Mouse (Mus musculus): ENCODE results near the gene Mnat1. TPM values are rescaled to one million over a fixed set of nuclear protein-coding genes. Genes with fewer than 3 reads are reported as not detected.
"Not testable (repeated sequence)": the region's sequence is repeated elsewhere in the genome, so short reads cannot be mapped to it uniquely, and the experiment has no call there.

Mnat1 gene
- total RNA-seq (2021), result 10 to 100 TPM; 17.9 to 18.5 TPM

DNA sequence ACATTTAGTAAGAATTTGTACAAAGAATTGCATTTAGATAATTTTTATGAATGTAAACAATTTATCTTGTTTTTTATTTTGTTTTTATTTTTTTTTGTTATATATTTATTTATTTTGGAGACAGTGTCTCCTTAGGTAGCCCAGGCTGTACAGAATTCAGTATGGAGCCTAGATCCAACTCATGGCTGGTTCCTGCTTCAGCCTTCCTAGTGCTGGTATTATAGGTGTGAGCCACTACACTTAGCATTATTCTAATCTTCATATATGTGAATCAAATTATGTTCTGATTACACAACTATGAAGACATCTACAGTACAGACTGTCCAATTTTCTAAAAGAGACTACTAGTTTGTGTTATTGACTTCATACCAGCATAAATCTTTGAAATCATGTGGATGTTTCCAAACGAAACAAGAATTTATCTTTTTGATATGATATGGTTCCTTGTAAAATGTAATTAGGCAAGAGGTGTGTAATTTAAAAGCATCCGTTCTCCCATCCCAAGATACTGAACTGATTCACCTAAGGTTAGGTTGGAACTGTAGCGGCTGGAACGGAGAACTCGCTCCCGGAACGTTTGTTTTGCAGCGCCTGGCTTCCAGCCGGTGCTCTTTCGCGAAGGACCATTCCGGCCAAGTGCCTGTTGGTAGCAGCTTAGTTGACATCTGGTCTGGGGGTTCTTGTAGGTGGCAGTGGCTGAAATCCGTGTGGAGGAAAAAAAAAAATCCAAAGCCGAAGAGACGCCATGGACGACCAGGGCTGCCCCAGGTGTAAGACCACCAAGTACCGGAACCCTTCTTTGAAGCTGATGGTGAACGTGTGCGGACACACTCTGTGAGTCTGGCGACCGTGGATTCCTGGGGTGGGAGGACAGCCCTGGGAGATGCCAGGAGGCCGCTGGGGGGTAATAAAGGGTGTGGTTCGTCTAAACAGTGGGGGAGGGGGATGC is at the start of gene Mnat1:
Gene Mnat1 (plus strand): TSS at position 625 of the 949 bp plus-strand sequence.
- peak; percentile 60 to 82 for DNase-seq (ENCODE audit: extremely low spot score in 1 of 2, low spot score in 2 of 2)
- intact Hi-C loops (cut with DNase I), result no loop called here

DNA sequence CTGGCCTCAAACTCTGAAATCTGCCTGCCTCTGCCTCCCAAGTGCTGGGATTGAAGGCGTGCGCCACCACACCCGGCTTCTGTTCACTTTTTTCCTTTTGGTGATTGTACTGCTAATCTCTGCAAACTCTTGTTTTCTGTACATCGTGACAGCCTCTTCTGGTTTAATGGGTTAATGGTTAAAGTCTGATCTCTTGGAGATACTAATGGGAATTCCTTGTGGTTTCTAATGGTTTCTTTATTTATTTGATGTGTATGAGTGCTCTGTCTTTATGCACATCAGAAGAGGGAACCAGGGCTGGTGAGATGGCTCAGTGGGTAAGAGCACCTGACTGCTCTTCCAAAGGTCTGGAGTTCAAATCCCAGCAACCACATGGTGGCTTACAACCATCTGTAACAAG is 41.7 kb upstream of the Mnat1 start:
- DNase-seq (ENCODE audit: extremely low spot score in 1 of 2, low spot score in 2 of 2); intact Hi-C loops (cut with DNase I): not testable (repeated sequence)

DNA sequence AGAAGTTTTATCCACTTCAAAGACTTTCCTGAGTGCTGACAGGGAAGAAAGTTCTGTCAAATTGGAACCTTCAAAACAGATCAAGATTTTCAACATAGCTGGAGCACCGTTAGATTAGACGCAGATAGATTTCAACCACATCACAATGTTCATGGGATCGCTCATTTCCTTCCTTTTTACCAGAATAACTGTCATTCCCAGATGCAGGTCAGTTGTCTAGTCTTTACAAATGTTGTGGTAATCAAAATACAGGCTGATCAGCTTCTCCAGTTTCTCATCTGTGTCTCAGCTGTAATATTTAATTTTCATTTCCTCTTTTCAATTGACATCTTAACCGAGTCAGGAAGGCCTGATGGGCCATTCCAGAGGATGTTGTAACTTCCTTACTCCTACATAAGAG is 39.7 kb upstream of the Mnat1 start:
- intact Hi-C loops (cut with DNase I), result no loop called here
- DNase-seq (ENCODE audit: extremely low spot score in 1 of 2, low spot score in 2 of 2), result no peak

DNA sequence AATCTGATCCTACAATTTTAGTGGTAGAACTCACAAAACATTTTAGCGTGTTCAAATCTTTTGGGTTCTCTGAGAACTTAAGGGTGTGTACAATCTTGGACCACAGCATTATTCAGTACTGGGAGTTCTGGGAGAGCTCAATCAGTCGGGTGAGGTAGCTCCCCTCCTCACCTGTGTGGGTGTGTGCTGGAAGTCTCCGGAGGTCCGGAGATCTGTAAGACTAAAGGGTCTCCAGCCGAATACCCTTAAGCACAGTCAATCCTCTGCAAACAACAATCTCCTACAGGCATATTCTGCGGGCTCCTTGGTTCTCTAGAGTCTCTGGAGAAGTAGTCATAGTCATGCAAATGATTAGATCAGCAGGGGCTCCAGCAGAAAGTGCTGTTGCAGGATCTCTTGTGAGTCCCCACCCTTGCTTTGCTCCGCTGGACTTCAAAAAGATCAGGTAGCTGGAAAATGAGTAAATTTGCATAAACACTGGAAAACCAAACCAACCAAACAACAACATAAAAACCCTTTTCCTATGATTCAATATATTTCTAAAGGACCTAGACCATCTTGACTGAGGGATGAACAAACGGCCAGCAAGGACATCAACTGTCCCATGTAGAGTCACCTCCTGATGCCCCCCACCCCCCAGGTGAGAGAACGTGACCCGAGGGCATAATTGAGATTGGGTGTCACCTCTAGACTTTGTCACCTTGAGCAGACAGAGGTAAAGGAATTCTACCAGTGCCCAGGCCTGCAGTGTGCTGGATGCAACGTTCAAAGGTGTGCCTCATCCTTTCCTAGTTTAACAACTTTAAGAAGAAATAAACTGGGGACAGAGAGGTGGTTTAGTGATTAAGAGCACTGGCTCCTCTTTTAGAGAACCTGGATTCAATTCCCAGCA is 37.5 kb upstream of the Mnat1 start:
- DNase-seq (ENCODE audit: extremely low spot score in 1 of 2, low spot score in 2 of 2), result no peak
- intact Hi-C loops (cut with DNase I), result no loop called here

DNA sequence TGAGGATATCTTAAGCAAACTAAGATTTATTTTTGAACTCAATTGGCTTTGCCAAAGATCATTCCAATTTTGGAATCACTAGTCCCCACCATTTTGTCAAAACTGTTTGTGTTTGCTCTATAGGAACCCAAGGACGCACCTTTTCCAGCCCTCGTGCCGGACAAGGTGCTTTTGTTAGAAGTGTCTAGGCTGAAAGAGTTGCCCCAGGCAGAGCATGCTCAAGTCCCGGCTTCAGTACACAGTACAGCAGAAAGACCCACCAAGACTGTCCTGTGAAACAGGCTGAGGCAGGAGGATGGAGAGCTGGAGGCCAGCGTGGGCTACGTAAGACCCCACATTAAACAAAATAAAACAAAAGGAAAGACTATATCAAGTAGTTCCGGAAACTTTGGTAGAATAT is 36.4 kb upstream of the Mnat1 start:
- DNase-seq (ENCODE audit: extremely low spot score in 1 of 2, low spot score in 2 of 2), result no peak
- intact Hi-C loops (cut with DNase I), result no loop called here

DNA sequence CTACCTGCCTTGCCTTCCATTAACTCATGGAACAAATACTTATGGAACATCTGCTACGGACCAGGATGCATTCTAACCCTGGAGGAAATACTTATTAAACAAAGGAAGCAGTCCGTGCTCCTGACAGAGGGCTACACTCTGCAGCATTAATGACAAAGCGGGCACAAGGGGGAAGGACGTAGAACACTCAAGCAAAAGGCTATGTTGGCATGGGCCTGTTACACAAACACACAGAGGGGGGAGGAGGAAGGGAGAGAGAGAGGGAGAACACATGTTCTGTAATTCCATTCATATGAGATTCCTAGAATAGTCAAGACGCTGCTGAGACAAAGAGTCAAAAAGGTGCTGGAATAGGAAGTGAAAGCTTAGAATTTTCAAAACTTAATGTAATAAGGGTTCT is 35.0 kb upstream of the Mnat1 start:
- intact Hi-C loops (cut with DNase I), result no loop called here
- no peak for DNase-seq (ENCODE audit: extremely low spot score in 1 of 2, low spot score in 2 of 2)

DNA sequence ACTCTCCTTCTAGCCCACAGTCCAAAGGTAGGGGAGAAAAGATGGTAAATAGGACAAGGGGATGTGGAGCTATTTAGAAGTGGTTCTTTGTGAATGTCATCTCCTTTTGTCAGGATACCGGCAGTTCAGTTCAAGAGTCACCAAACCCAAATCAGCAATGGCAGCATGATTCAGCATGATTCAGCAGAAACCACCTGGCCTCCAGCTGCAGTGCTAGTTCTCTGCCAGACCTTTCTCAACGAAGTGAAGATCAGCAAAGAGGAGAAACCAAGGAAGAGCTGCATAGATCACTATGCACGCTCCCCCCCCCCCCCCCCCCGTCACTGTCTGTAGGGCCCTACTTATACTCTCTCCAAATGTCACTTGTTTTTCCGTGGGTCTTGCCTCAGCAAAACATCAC is 34.6 kb upstream of the Mnat1 start:
- intact Hi-C loops (cut with DNase I), result no loop called here
- DNase-seq (ENCODE audit: extremely low spot score in 1 of 2, low spot score in 2 of 2), result no peak

DNA sequence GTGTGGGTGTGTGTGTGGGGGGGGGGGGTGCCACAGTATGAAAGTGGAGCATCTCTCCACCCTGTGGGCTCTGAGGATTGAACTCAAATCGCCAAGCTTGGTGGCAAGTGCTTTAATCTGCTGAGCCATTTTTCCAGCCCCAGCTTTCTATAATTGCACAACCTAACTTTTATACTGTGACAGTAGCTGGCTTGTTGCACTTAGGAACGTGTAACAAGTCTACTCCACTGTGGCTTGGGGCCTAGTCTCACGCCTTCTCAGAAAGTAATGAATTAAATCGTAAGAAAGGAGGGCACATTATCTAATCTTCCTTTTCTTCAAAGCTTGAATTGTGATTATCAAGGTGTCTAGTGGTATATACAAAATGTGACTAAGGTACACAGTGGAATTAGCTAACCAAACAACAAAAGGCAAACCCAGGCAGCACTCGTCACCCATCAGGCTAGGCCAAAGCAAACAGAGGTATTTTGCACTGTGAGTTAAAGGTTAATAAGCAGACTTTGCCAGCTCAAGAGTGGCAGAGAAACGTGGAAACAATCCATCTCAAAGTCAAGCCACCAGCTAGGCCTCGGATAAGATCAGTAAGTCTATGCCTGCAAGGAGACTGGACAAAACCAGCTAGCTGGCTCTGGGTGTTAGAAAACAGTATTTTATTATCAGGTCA is 32.7 kb upstream of the Mnat1 start:
- no peak for DNase-seq (ENCODE audit: extremely low spot score in 1 of 2, low spot score in 2 of 2)
- intact Hi-C loops (cut with DNase I), result no loop called here

DNA sequence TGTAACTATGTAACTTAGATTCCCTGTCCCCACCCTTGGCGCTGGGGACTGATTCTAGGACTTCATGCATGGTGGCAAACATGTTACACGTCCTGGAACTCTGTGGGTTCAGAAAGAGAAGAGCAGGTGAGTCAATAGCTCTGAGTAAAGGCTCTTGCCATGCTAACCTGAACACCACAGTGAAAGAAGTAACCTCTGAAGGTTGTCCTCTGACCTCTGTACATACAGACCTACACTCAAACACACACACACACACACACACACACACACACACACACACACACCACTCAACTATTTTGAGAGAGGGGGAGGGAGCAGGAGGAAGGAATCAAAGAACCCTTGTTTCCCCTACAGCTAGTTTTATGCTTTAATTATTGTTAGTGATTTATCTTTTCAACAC is 29.3 kb upstream of the Mnat1 start:
- DNase-seq (ENCODE audit: extremely low spot score in 1 of 2, low spot score in 2 of 2), result no peak
- intact Hi-C loops (cut with DNase I), result no loop called here

DNA sequence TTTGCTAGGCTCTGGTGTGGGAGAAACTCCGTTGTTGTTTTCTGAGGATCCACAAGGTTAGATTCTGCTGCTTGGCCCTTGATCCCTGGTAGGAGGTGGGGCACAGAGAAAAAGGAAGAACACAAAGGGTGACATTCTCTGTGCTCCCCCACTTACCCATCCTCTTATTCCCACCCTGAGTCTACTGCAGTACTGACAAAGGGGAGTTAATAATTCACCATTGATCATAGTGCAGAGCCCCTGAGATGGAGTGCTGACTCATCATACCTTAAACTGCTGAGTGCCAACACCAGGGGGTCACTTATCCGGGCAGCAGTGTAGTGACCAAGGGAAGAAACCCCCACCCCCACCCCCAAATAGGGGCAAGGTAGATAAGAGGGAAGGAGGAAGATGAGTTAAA is 28.9 kb upstream of the Mnat1 start:
- DNase-seq (ENCODE audit: extremely low spot score in 1 of 2, low spot score in 2 of 2), result no peak
- intact Hi-C loops (cut with DNase I), result no loop called here

DNA sequence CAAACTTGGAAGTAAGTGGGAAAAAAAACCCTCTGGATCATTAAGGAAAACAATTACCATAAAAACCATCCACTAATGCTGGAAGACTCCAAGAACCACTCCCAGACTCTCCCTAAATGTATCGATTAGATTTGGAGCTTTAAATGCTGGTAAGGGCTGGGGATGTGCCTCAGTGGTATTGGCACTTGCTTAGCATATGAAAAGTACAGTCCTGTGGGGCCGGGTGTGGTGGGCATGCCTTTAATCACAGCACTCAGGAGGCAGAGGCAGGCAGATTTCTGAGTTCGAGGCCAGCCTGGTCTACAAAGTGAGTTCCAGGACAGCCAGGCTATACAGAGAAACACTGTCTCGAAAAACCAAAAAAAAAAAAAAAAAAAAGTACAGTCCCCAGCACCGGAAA is 27.3 kb upstream of the Mnat1 start:
- DNase-seq (ENCODE audit: extremely low spot score in 1 of 2, low spot score in 2 of 2); intact Hi-C loops (cut with DNase I): not testable (repeated sequence)

DNA sequence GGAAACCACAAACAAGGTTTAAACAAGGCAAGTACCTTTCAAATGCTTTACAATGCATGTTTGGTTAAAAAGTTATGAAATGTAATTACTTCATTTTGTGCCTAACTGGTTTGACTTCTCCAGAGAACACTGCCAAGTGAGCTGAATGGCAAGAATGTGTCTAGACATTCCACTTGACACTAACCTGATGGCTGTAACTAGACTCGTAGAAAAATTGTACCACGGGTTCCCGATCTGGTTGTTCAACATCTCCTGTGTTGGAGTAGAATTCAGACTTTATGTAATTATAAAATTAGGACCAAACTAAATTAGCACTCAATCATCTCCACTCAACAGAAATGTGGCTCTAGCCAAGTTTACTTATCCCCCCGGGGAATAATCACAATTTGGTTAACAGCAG is 24.9 kb upstream of the Mnat1 start:
- no peak for DNase-seq (ENCODE audit: extremely low spot score in 1 of 2, low spot score in 2 of 2)
- intact Hi-C loops (cut with DNase I), result no loop called here

DNA sequence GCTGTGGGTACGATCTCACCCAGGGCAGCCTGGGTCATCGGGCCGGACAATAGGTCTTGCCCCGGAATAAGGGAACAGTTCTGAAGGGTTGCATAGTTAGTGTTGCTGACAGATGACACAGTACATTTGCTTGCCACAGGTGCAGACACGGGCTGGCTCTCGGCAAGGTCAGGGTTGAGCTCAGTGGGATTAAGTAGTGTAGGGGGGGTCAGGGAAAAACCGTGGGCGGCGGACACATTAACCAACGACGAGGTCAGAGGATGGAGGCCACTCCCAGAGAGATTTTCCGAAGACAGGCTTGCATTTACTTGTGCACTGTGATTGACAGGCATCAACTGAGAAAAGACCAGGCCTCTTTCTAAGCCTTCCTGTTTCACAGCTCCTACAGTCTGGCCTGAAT is 19.8 kb upstream of the Mnat1 start:
- intact Hi-C loops (cut with DNase I), result no loop called here
- no peak for DNase-seq (ENCODE audit: extremely low spot score in 1 of 2, low spot score in 2 of 2)

DNA sequence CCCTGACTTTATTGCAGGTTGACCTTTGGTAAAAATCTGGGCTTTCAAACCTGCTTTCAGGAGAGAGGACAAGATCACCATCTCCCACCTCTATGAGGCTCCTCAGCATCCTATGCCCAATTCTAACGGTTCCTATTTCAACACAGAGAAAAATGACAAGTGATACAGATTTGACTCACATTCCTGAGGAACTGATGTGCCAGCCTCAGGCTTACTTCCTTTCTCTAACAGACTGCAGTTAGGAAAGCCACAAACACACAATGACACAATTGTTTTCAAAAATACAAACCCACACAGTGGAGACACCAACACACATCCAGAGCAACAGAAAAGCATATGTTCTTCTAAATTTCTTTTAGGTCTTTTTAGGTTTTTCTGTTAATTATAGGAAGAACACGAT is 15.7 kb upstream of the Mnat1 start:
- no peak for DNase-seq (ENCODE audit: extremely low spot score in 1 of 2, low spot score in 2 of 2)
- intact Hi-C loops (cut with DNase I), result no loop called here

DNA sequence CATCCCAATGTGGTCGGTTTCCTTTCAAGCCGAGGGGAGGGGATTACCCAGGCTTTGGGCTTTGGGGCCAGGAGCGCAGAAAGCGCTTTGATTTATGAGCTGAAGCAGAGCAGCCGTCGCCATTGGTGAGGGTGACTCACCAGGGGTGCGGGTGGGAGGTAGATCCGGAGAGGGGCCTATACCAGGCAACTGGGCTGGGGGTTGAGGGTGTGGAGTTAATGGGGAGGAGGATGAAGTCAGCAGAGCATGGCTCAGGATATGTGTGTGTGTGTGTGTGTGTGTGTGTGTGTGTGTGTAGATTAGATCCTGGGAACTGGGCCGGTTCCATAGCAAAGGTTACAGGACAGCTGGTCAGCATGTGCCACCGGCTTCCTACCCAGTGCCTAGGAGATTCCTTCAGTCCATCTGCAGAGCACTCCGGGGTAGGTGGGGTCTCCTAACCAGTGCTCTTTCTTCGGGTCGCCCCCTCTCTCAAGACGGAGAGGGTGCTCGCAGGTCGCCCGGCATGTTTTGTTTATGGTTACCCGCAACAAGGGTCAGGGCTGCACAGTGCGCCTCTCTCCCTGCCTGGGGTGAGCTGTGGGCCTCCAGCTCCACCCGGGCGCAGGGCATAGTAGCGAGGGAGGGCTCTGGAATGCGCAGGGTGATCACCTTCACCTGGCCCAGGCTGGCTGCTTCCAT is 12.9 kb upstream of the Mnat1 start:
- intact Hi-C loops (cut with DNase I), result no loop called here
- DNase-seq (ENCODE audit: extremely low spot score in 1 of 2, low spot score in 2 of 2), result peak in 1 of 2 experiments; percentile 25

DNA sequence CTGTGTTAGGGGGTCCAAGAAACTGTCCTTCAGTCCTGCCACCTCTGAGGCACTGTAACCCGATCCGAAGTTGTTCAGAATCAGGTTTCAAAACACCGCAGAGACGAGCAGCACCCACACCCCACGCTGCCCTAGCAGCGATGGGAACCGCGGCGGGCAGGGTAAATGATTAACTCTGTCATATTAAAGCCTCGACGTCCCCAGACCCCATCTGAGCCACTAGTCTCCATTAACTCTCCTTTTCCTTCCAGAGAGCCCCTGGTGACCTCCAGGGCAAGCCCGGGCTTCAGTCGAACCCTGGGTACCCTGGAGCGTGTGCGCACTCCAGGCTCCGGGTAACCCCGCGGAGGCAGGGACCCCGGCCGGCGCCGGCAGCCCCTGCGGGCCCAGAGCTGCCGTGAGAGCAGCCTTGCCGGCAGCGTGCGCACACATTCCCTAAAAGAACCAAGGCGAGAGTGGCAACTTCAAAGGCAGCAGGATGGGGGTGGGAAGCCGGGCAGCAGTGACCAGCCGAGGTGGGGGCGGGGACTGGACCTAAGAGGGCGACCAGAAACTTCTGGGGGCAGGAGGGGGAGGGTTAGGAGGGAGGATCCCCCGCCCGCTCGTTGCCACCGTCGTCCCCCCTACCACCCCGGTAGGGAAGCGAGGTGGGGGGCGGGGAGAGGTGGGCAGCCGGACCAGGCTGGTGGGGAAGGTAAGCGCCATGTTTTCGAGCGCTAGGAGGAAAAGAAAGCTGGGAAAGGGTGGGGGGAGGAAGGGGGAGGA is 11.8 kb upstream of the Mnat1 start:
- peak in 1 of 2 experiments; percentile 56 for DNase-seq (ENCODE audit: extremely low spot score in 1 of 2, low spot score in 2 of 2)
- intact Hi-C loops (cut with DNase I), result no loop called here

DNA sequence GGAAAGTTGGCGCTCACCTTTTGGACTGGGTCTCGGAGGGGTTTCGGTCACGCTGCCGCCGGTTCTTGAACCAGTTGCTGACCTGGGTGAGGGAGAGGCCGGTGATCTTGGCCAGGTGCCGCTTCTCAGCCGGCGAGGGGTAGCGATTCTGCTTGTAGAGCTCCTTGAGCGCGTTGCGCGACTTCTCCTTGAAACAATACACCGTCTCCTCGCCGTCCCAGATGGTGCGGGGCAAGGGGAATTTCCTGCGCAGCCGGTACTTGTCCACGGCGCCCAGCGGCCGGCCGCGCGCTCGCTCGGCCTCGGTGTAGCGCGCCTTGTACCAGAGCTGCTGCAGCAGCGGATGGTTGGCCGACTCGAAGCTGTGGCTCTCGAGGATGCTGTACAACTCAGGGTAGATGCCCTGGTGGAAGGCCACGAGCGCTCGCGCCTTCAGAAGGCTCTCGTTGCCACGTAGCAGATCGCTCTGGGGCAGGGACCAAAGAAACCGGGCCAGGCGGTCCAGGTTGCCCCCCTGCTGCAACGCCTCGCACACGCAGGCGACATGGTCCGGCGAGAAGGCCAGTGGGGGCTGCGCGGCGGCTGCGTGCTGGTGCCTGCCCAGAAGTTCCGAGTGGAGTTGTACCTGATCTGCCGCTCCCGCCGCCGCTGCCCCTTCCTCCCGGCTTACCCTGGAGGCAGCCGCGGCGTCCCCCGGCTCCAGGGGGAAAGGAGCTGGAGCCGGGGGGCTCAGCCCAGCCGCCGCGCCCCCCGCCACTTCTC is 11.0 kb upstream of the Mnat1 start:
- intact Hi-C loops (cut with DNase I), result no loop called here
- DNase-seq (ENCODE audit: extremely low spot score in 1 of 2, low spot score in 2 of 2), result peak; percentile 5 to 47
